Mouse (Mus musculus) CD4-positive, CD25-positive, alpha-beta regulatory T cell, adult 2 months (primary cell): ENCODE data around the gene Nyap1.
"Not testable (repeated sequence)": the region's sequence is repeated elsewhere in the genome, so short reads cannot be mapped to it uniquely, and the experiment has no call there.

Experiments
- DNase-seq: peaks from one replicate; pipeline ENCODE4 v3.0.0-alpha.2; 2012; ENCODE audit warnings: low read depth, low spot score

Nyap1 gene

DNA sequence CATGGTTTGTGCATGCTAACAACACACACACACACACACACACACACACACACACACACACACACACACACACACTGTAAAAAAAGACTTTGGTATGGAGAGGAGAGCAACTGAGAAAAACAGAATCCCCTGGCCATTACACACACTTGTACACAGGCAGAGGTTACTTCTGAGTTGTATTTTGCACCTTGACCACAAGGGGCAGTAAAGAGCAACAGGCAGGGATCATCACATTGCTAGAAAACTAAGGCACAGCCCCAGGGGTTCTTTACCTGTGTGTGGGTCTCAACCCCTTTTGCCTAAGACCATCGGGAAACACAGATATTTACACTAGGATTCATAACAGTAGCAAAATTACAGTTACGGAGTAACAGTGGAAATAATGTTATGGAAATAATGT is 29.3 kb upstream of the Nyap1 start:
- peak; percentile 88 for DNase-seq

DNA sequence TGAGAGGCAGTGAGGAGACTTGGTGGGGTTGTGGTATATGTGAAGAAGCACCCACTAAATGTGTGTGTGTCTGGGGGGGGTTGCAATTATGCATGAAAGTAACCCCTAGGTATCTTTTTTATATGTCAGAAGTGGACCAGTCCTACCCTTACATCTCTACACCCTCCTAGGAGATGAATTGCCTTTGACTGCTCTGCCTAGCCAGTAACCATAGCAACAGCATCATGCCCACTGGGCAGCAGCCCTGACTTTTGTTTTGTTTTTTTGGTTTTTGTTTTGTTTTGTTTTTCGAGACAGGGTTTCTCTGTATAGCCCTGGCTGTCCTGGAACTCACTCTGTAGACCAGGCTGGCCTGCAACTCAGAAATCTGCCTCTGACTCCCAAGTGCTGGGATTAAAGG is 27.1 kb upstream of the Nyap1 start:
- no peak for DNase-seq

DNA sequence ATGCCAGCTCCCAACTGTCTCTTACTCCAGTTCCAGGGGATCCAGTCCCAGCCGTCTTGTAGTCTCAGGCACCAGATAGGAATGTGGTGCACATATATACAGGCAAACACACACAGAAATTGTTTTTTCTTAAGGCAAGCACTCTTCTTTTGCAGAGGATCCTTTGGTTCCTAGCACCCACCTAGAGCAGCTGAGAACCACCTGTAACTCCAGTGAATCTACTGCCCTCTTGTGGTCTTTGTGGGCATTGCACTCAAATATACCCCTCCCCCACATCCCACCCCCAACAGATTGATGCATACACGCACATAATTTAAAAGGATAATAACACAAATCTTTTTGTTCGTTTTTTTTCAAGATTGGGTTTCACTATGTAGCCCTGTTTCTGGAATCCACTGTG is 24.9 kb upstream of the Nyap1 start:
- peak; percentile 78 for DNase-seq

DNA sequence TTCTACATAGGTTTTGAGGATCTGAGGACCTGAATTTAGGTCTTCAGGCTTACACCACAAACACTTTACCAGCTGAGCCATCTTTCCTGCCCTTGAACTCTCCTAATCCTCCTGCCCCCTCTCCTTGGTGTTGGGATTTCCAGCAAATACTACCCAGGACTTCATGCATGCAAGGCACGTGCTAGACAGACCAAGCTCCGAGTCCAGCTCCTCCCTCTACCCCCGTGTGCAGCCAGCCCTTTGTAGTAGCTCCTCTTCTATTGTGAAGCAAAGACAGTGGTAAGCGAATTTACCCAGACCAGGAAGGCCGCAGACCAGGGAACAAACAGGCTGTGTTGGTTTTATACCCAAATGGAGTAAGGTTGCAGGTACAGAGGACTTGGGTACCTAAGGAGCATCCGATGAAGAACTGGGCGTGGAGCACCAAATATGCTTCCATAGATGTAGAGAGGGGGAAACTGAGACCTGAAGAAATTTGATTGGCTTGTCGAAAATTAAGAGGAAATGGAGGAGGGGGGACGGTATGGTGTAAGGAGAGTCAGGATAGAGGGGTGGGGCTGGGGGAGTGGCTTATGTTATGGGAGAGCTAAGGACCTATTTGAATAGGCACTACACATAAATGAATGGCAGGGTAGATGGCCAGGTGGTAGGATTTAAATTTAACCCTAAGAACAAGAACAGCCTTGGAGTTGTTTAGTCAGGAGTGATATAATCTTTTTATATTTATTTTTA is 23.4 kb upstream of the Nyap1 start:
- DNase-seq: no peak

DNA sequence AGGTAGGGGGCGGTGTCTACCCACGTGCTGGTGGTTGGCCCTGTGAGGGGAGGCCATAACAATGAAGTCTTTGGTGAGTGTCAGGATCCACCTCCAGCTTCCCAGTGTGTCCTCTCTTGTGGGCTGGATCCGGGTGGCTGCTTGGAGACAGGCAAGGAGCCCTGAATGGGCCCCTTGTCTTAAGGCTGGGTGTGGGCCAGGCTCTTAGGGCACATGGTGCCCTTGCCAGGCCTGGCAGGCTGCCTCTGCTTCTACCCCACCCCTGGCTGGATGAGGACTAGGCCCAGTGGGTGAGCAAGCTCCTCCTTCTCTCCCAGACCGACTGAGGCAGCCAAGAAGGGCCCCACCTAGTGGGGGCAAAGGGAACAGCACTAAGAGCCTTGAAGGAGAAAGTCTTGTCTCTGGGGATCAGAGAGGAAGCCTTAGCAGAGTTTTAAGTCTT is 18.6 kb upstream of the Nyap1 start:
- peak; percentile 89 for DNase-seq

DNA sequence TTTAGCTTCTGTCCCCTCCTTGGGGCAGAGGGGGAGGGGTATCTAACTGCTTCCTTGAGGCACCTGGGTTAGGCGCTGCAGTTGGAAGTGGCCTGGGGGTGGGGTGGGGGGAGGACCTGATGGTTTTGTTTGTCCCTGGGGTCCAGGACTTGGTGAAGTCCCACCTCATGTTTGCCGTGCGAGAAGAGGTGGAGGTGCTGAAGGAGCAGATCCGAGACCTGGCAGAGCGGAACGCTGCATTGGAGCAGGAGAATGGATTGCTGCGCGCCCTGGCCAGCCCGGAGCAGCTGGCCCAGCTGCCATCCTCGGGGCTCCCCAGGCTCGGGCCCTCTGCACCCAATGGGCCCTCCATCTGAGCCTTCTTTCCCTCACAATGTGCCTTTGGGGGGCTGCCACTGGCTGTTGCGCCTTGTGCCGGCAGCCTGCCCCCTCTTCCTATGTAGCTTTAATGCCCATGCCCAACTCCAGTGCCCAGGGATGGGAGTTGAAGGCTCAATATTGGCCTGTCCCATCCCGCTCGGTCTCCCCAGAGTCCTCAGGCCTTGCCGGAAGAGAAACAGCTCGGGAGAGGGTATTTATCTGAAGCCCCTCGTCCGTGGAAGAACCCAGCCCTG is 17.6 kb upstream of the Nyap1 start:
- DNase-seq: no peak

DNA sequence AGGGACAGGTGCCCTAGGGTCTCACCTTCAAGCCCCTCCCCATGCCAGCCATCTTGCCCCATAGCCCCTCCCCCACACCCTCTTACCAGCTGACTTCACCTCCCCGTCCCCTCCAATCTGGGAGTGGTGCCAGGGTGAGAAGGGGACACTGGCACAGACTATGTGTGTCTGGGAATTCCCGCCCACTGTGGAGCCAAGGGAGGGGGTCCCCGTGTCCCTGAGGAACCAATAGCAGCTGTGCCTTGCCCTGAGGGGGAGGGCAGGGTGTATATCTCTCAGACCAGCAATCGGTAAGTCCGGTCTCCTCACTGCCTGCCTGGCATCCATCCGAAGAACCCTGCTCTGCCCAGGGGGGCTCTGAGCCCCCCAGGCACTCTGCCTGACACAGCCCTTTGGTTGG is 16.5 kb upstream of the Nyap1 start:
- DNase-seq: no peak

DNA sequence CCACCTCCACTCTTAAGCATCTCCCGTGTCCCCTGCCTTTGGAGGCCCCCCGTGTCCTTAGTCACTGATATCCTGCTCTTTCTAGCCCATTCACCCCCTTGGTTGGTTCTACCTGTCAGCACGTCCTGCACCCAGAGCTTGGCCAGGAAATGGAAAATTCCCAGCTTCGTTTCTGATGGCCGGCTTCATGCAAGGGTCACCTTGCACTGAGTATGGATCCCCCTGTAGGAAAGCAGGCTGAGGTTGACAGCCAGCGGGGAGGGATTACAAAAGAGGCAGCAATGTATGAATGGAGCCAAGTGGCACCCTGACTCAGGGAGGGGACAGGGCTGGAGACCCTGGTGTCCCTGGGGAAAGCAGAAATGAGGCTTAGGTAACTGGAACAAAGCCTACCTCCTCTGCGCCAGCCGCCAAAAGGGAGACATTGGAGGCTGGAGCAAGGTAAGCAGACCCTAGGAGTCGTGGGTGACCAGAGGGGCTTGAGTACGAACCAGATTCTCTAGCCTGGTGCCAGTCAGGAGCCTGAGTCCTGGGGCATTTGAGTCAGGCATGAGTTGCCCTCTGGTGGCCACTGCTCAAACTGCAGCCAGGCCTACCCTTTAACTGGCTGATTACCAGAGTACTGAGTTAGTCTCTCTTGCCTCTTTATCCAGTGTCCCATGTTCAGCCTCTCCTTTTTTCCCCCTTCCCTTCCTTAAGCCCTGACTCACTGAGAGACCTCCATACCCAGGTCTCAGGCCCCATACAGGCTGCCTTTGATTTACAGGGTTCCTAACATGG is 15.7 kb upstream of the Nyap1 start:
- DNase-seq: peak; percentile 92

DNA sequence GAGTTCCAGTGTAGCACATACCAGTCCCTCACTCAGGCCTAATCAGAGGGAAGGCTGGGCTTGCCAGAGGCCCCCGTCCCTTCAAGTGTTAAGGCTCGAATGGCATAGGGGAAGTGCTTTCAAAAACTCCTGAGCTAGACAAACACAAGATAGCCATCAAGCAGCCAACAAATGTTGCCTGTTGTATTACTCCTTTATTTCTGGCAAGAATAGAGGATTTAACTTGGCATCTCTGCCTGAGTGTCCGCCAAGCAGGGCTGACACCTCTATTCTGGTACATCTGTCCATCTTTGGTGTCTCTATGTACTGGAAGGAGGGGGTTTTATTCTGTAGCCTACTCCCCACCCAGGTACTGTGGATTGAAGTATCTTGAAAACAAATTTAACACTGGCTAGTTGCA is 14.7 kb upstream of the Nyap1 start:
- no peak for DNase-seq

DNA sequence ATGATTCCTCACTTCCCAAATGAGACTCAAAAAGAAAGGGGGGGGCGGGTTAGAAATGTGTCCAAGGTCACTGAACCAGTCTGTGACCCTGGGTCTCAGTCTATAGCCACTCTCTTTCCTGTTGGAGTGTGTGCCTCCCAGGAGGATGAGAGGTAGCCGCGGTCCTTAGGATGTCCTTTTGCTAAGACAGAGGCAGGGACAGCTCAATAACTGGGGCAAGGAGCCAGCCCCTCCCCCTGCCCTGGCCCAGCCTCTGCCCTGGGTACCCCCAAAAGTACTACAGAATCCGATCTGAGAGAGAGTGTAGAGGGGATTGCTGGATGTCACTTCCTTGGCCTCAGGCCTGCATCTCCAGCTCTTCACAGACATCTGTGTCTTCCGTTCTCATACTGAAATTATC is 14.0 kb upstream of the Nyap1 start:
- DNase-seq: no peak

DNA sequence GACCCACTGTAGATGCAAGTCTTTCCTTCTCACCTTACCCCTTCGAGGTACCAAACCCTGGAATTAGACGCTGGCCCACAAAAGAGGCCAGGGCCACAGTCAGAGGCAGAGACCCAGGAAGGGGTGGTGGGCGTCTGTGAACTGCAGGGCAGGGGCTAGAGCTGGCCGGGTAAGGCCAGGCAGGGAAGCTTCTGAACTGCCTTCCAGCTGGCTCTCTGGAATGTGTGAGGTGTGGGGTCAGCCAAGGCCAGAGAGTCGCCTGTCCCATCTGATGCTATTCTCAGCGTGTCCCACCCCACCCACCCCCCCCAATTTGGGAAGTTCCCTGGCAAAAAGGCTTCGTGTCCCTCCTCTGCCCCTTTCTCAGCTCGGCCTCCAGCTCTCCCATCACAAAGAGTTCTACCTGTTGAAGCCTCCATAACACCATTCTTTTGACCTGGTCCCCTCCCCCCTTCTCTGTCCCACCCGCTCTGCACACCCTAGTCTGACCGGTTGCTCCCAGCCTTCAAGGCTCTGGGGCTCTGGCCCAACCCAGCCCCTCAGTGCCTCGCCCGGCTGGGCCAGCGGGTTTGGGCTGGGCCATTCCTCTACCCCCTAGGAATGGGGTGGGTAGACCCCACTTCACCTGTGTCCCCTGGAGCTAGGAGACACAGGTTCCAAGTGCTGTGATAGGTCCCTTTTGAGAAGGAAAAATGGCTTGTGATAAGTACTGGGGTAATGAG is 11.9 kb upstream of the Nyap1 start:
- no peak for DNase-seq

DNA sequence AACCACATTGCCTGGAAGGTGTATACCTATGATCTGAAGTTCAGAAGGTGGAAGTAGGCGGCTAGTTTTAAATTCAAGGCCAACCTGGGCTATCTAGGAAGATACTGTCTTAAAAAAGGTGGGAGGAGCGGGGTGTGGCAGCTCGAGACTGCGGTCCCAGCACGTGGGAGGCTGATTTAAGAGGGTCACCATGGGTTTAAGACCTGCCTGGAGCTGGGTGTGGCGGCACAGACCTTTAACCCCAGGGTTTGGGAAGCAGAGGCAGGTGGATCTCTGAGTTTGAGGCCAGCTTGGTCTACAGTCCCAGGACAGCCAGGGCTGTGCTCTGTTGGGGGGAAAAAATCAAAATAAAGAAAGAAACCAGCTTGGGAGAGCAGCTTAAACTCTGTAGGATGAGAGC is 10.6 kb upstream of the Nyap1 start:
- no peak for DNase-seq

DNA sequence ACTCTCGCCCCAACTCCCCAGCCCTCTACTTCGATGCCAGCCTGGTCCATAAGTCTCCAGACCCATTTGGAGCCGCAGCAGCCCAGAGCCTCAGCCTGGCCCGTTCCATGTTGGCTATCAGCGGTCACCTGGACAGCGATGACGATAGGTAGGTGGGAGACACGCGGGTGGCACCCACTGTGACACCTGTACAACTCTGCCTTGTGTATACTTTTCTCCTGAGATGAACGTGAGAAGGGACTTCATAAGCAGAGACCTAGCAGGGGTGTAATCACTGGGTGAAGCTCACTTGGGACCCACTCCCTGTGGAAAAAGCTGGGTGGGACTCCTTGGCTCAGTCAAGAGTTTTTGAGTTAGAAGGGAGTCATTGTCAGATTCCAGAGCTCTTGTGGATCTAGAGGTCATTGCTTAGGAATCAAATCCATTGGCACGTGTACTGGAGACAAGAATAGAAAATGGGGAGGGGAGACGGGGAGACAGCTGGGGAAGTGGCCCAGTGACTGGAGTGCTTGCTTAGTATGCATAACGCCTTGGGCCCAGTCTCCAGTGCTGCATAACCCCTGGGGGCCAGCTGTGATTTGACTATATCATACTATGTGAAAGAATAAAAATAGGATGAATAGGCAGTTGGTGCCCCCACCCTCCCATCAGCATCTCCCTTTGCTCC is 9.9 kb upstream of the Nyap1 start:
- DNase-seq: no peak

DNA sequence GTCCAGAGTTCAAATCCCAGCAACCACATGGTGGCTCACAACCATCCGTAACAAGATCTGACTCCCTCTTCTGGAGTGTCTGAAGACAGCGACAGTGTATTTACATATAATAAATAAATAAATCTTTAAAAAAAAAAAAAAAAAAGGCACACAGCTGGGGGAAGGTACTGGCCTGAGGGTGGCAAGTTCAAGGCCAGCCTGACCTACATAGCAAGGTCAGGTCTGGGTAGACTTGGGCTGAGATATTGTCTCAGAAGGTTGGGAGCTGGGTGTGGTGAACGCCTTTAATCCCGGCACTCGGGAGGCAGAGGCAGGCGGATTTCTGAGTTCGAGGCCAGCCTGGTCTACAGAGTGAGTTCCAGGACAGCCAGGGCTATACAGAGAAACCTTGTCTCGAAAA is 8.8 kb upstream of the Nyap1 start:
- DNase-seq: not testable (repeated sequence)

DNA sequence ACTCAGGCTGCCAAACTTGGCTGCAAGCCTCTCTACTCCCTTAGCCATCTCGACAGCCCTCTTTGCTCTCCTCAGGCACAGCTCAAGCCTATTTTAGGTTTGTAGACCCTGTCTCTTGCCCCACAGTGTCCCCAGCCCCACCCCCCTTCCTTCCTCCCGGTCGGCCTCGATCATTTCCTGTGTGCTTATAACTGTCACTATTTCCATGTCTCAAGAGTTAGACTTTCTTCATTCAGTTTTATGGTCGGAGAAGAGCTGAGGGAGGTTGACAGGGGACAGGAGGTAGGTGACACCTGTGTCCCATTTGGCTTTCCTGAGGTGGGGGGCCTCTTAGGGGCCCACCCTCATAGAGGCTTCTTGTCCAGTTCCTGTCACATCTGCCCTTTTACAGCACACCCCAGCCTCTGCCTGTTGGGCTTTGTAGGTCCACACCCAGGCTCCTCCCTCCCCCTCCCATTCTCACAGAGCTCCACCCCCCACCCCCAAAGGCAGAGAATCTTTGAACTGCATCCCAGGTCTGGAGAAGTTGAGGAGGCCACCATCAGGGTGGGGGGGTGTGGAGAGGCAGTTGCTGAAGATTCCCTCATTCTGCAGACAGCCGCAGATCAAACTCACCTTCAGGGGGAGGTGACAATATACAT is 7.9 kb upstream of the Nyap1 start:
- DNase-seq: peak; percentile 59

DNA sequence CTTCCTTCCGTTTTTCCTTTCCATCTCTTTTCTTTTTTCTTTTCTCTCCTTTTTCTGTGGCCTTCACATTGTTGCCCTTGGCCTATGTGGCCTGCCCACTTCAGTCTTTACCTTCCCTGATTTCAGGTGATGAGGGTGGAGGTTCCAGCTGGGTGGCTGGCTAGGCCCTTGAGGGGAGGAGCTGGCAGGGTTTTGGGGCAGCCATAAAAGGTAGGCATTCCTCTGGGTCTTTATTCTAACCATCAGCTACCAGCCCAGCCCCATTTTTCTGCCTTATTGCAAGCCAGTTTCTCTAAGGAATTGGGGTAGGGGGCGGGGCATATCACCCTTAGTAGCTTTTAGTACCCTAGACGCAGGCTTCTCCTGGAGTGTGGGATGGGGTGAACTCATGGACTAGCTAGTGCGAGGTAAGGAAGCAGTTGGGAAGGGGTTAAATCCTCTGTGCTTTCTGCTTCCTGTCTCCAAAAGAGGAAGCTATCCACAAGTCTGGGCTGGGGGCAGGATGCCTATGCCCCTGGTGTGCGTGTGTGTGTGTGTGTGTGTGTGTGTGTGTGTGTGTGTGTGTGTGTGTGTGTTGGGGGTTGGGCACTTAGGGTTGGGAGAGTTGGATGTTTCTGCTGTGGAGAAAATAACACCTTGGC is 6.8 kb upstream of the Nyap1 start:
- DNase-seq: peak; percentile 49

DNA sequence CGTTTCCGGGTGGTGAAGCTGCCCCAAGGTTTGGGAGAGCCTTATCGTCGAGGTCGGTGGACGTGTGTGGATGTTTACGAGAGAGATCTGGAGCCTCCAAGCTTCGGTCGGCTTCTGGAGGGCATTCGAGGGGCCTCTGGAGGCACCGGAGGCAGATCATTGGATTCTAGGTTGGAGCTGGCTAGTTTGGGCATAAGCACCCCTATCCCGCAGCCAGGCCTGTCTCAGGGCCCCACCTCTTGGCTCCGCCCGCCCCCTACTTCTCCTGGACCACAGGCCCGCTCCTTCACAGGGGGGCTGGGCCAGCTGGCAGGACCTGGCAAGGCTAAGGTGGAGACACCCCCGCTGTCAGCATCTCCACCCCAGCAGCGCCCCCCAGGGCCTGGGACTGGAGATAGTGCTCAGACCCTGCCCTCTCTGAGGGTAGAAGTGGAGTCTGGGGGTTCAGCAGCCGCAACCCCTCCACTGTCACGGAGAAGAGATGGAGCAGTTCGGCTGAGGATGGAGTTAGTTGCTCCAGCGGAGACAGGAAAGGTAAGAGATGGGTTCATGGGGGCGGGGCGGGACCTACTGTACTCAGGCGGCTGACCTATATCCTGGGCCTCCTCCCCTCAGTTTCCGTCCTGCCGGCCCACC is 6.0 kb upstream of the Nyap1 start:
- DNase-seq: peak; percentile 70

DNA sequence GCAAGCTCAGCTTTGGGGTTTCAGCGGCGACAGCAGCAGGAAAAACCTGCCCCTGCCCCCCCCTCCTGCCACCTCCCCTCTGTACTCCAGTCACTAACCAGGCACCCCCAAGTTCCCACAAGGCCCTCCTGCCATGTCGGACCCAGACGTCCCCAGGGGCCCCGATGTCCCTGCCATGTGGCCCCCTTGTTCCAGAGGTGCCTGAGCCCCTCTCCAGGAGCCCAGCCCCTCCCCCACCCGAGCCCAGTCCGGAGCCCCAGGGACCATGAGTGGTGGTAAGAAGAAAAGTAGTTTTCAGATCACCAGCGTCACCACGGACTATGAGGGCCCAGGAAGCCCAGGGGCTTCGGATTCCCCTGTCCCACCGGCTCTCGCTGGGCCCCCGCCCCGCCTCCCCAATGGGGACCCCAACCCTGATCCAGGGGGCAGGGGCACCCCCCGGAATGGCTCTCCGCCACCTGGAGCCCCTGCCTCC is 5.5 kb upstream of the Nyap1 start:
- DNase-seq: no peak

DNA sequence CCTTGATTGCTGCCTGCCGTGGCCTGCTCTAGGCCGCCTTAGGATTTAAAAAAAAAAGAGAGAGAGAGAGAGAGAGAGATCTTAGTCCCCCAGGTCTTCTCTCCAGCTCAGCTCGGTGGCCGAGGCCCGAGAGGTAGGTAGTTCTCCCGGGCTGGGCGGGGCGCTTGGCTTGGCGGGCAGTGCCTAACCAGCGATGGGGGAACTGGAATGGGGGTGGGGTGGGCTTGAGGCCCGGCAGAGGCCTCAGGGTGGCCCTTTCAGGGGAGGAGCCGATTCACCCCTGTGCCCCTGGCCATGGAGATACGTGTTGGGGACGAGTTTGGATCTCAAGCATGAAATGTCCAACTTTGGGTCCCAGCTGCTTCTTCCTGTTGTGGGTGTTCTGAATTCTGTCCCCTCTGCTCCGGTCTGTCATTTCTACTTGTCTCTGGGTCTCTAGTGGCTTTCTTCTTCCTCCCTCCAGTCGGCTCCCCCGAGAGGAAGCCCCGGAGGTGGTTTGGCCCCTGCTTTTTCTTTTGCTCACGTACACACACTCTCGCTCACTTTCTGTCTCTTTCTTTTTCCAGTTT is 5.0 kb upstream of the Nyap1 start:
- DNase-seq: peak; percentile 54
